Mouse (Mus musculus): ENCODE measurements around the gene Scn2b. TPM values are rescaled to one million over a fixed set of nuclear protein-coding genes. Genes with fewer than 3 reads are reported as not detected.

Scn2b gene
- 2.3 and 5.3 TPM in 2 replicates for polyA plus RNA-seq (2016; fragmentation: Nextera tagmentation; extraction: Ambion mirVana)

DNA sequence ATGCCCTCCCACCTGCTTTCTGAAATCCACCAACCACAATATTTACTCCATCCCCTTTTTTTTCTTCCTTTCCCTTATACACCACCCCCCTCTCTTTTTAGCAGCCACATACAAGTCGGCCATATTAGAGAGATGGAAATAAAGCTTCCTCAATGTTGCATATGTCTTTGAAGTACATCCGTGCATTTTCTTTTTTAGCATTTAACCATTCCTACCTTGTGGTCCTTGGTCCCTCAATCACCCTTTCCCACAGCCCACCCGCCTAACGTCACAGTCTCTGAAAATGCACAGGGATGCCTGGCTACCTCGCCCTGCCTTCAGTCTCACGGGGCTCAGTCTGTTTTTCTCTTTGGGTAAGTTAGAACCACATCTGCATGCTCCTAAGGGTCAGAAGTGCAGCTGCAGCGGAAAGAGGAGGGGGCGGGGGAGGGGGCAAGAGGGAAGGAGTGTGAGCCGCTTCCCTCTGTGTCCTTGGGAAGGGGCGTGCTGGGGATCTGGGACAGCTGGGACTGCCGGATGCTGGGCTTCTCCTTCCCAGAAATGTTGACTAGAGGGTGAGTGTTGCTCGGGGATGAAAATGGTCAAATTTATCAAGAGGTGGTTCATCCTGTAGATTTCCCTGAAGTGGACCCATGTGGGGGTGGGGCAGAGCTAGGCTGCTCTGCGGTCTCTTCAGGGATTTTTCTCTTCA is at the start of gene Scn2b:
Gene Scn2b (plus strand): TSS at position 42 of the 691 bp plus-strand sequence.
- peaks cover 31% of the 10 kb centered on the region for H3K4me1 ChIP-seq

DNA sequence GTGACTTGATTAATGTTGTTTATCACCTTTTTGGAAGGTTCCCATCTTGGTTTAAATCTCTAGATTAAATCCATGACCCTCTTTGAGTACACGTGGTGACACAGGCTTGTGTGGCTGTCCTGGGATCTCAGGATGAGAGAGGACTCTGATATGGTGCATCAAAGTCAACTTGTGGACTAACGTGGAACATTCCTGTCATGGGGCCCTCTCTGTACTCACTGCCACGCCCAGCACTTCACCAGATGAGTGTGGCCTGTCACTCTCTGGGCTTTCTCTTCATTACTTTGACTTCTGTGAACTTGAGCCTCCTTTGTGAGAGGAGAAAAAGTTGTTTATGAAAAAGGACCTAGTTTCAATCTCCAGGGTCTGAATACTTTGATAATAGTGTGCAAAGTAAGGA is 45.8 kb upstream of the Scn2b start:
- Histone ChIP-seq H3K27ac (no peak overlapping the region), H3K27me3 (ENCODE audit: insufficient read depth, poor library complexity, severe bottlenecking) (no peaks in the 10 kb centered on the region), H3K36me3 (no peaks in the 10 kb centered on the region), H3K4me3 (no peak overlapping the region), H3K4me1 (no peaks in the 10 kb centered on the region), H3K9me3 (no peaks in the 10 kb centered on the region)
- no peak for DNase-seq (ENCODE audit: low spot score)
- 44% methylated on average over 3 of the region's 3 CpGs for WGBS

More for the DNA sequence above, at the start of gene Scn2b:
- Histone ChIP-seq H3K36me3 (no peaks in the 10 kb centered on the region), H3K9me3 (no peaks in the 10 kb centered on the region), H3K4me3 (peak within 1 kb of the TSS; percentile 68), H3K27me3 (ENCODE audit: insufficient read depth, poor library complexity, severe bottlenecking) (peaks cover 14% of the 10 kb centered on the region; the same call in 1 of the 2 replicates), H3K27ac (peak within 1 kb of the TSS; percentile 93)
- DNase-seq (ENCODE audit: low spot score) = no peak
- WGBS = 2% methylated on average over 13 of the region's 13 CpGs

DNA sequence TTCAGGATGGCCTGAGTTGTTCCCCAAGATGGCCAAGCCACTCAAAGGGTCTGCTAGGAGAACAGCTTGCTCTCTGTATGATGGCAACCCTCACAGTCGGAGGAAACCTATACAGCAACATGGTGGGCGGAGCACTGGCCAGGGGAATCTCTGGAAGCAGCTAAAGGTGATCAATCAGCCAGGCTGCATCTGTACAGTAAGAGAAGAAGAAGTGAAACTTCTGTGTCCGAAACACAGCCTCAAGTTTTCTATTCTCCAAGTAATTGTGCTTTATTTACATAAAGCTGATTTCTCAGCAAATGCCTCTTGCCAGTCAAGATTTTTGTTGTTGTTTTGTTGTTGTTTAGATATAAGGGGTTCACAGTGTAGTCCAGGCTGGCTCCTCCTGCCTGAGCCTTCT is 39.7 kb upstream of the Scn2b start:
- H3K36me3 ChIP-seq = no peaks in the 10 kb centered on the region
- H3K27ac ChIP-seq = no peak overlapping the region
- 52% methylated on average over 3 of the region's 3 CpGs for WGBS
- no peak overlapping the region for H3K4me3 ChIP-seq
- no peaks in the 10 kb centered on the region for H3K9me3 ChIP-seq
- H3K27me3 ChIP-seq (ENCODE audit: insufficient read depth, poor library complexity, severe bottlenecking) = no peaks in the 10 kb centered on the region; the same call in 1 of the 2 replicates
- DNase-seq (ENCODE audit: low spot score) = no peak
- no peaks in the 10 kb centered on the region for H3K4me1 ChIP-seq

DNA sequence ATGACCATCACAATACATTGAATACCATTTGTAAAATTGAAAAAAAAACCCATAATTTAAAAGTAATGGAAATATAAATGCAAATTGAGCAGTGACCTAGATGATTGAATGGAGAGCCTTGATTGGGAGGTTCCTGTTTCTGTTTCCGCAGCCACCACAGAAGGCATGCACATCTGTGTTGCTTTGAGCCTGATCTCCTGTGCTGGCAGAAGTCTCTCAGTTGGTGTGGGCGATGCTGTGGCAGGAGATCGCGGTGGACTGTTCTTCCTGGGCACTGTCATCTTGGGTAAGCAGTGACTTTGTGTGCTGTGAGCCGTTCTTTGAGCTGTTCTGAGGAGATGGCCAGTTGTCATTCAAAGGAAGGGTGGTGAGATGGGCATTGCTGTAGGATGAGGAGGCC is 38.6 kb upstream of the Scn2b start, which contains the start of gene Jaml:
Gene Jaml (plus strand): TSS at position 173 of the 400 bp plus-strand sequence.
- 87% methylated on average over 5 of the region's 5 CpGs for WGBS
- DNase-seq (ENCODE audit: low spot score) = no peak
- Histone ChIP-seq H3K9me3 (no peaks in the 10 kb centered on the region), H3K4me3 (no peak within 1 kb of the TSS), H3K27me3 (ENCODE audit: insufficient read depth, poor library complexity, severe bottlenecking) (no peaks in the 10 kb centered on the region; the same call in 1 of the 2 replicates), H3K4me1 (no peaks in the 10 kb centered on the region), H3K36me3 (no peaks in the 10 kb centered on the region), H3K27ac (no peak within 1 kb of the TSS)

DNA sequence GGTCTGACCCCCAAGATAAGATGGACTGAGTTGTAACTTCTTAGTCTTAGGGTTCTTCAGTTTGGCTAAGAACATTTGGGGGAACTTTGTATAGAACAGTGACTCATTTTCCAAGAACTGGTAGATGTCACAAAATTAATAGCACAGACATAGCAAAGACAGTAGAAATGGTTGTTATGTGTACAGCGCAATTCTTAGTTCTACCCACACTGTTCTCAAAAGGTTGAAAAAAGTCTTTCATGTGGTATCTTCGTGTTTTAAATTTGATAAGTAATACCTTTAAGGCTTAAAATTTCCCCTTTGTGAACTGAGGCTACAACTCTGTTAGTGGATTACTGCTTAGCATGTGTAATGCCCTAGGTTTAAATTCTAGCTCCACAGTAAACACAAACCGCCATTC is 34.5 kb upstream of the Scn2b start:
- H3K4me3 ChIP-seq = no peak overlapping the region
- no peaks in the 10 kb centered on the region for H3K36me3 ChIP-seq
- H3K9me3 ChIP-seq = no peaks in the 10 kb centered on the region
- WGBS = 86% methylated on average over 3 of the region's 3 CpGs
- H3K4me1 ChIP-seq = no peaks in the 10 kb centered on the region
- DNase-seq (ENCODE audit: low spot score) = no peak
- H3K27ac ChIP-seq = no peak overlapping the region
- peaks cover 19% of the 10 kb centered on the region; the same call in 1 of the 2 replicates for H3K27me3 ChIP-seq (ENCODE audit: insufficient read depth, poor library complexity, severe bottlenecking)

DNA sequence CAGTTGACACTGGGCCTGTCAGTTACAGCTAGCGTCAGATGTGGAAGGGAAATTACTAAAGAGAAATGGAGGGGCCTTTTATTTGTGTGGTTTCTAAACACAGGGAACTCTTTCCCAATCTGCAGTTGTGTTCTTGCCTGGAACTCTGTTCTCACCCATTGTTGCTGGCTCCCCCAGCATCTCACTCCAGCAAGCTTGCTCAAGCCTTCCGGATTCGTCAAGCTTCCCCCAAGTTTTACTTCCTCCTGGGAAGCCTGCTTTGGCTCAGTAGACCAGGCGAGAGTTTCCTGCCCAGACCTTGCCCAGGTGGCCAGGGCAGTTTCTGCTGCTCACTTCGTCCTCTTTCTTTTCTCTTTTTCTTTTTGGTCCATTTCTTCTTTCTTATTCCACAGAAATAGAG is 33.0 kb upstream of the Scn2b start:
- H3K36me3 ChIP-seq = no peaks in the 10 kb centered on the region
- 72% methylated on average over 5 of the region's 5 CpGs for WGBS
- H3K27me3 ChIP-seq (ENCODE audit: insufficient read depth, poor library complexity, severe bottlenecking) = peaks cover 19% of the 10 kb centered on the region; the same call in 1 of the 2 replicates
- H3K4me1 ChIP-seq = no peaks in the 10 kb centered on the region
- H3K4me3 ChIP-seq = no peak overlapping the region
- DNase-seq (ENCODE audit: low spot score) = no peak
- no peak overlapping the region for H3K27ac ChIP-seq
- H3K9me3 ChIP-seq = no peaks in the 10 kb centered on the region

DNA sequence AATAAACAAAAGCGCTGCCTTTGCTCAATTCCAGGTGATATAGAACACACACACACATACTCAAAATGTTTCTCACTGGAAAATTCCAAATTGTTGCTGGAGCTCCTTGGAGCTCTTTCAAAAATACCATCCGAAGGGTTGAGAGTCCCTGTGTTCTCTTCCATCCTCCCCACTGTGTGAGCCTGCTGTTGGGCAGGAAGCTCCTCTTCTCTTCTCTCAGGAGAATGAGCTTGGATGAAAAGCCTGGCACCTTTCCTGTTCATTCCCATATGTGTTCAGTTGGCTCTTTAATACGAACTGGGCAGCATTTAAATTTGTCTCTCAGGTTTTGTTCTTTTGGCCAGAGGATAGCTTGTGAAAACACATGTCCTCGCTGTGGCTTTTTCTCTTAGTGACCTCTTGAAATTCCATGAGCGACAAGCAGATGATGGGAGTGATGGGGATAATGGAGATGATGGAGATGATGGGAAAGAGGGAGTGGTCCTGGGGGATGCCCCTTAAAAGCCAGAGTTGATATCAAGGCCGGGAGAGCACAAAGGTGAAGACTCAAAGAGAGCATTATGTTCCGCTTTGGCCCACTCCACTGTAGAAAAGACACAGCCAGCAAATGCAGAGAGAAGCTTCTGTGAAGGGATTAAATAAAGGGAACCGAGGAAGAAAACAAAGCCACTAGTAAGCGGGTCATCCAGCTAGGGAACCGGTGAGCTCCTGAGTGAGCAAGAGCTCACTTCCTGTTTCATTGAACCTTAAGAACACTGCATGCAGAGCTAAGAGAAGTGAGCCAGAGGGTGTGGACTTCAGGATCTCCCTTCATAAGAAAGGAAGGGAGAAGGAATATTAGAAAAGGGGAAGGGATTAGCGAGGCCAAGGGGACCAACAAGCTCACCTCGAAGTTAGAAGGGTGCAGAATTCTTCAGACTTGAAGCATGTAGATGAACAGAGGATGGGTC is 31.6 kb upstream of the Scn2b start:
- Histone ChIP-seq H3K27me3 (ENCODE audit: insufficient read depth, poor library complexity, severe bottlenecking) (peaks cover 19% of the 10 kb centered on the region; the same call in 1 of the 2 replicates), H3K9me3 (no peaks in the 10 kb centered on the region), H3K4me3 (no peak overlapping the region), H3K36me3 (no peaks in the 10 kb centered on the region), H3K4me1 (no peaks in the 10 kb centered on the region), H3K27ac (no peak overlapping the region)
- WGBS = 72% methylated on average over 12 of the region's 12 CpGs
- no peak for DNase-seq (ENCODE audit: low spot score)

DNA sequence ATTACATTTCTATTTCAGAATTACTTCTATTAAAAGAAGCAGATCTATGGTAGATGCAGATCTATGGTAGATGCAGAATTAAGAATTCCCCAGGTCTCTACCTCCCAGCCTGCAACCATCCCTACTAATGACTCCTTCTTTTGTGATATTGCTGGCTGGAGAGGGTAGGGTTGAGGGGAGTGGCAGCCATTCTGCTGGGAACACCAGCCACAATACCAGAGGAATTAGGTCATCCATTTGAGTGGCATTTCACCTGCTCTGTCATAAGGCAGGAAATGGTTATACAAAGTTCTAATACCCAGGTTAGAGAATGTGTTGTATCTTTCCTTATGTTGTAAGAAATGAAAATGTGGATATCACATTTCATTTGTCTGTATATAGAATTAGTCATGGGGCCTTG is 29.5 kb upstream of the Scn2b start:
- Histone ChIP-seq H3K27ac (no peak overlapping the region), H3K27me3 (ENCODE audit: insufficient read depth, poor library complexity, severe bottlenecking) (peaks cover 19% of the 10 kb centered on the region; the same call in 1 of the 2 replicates)
- no peak for DNase-seq (ENCODE audit: low spot score)

DNA sequence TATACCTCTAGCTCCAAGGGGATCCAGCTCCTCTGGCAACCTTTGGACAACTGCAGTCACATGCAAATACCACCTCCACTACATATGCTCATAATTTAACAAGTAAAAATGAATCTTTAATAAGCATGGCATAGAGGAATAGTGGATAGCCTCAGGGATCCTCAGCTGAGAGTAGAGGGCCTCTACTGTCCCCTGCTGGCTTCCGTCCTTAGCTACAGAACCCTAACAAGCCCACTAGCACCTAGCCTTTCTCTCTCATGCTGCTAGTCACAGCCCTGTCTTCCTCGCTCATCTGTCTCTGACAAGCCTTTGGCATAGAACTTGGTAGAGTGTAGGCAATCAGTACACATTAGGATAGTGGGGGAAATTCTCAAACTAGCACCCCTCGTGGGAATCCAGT is 26.8 kb upstream of the Scn2b start:
- no peak overlapping the region for H3K4me3 ChIP-seq
- peaks cover 15% of the 10 kb centered on the region; the same call in 1 of the 2 replicates for H3K27me3 ChIP-seq (ENCODE audit: insufficient read depth, poor library complexity, severe bottlenecking)
- H3K36me3 ChIP-seq = no peaks in the 10 kb centered on the region
- DNase-seq (ENCODE audit: low spot score) = no peak
- H3K9me3 ChIP-seq = no peaks in the 10 kb centered on the region
- H3K4me1 ChIP-seq = no peaks in the 10 kb centered on the region; the same call in 1 of the 2 replicates
- 68% methylated on average over 3 of the region's 3 CpGs for WGBS
- no peak overlapping the region for H3K27ac ChIP-seq

More for the DNA sequence above, 29.5 kb upstream of the Scn2b start:
- H3K36me3 ChIP-seq = no peaks in the 10 kb centered on the region
- H3K9me3 ChIP-seq = no peaks in the 10 kb centered on the region
- no peak overlapping the region for H3K4me3 ChIP-seq
- no peaks in the 10 kb centered on the region; the same call in 1 of the 2 replicates for H3K4me1 ChIP-seq

DNA sequence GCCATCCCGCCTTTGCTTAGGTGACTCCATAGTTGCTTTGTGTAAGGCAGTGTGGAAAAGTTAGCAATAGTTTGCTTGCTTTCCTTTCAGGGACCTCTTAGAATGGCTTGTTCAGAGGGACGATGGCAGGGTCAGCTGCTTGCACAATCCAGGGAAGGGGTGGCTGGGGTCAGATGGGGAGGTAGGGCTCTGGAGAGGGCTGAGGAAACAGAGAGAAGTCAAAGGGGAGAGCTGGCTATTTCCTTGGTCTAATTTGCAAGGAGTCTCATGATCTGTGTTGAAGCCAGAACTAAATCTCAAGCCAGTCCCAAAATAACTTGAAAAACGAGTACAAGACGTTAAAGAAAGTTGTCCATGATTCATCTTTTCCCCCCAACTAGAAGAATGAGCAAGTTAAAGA is 24.9 kb upstream of the Scn2b start:
- peak overlapping the region; percentile 69 for H3K27ac ChIP-seq
- WGBS = 53% methylated on average over 4 of the region's 4 CpGs
- H3K4me1 ChIP-seq = no peaks in the 10 kb centered on the region; the same call in 1 of the 2 replicates
- H3K4me3 ChIP-seq = no peak overlapping the region
- H3K36me3 ChIP-seq = no peaks in the 10 kb centered on the region
- H3K9me3 ChIP-seq = no peaks in the 10 kb centered on the region
- DNase-seq (ENCODE audit: low spot score) = no peak
- peaks cover 17% of the 10 kb centered on the region for H3K27me3 ChIP-seq (ENCODE audit: insufficient read depth, poor library complexity, severe bottlenecking)

DNA sequence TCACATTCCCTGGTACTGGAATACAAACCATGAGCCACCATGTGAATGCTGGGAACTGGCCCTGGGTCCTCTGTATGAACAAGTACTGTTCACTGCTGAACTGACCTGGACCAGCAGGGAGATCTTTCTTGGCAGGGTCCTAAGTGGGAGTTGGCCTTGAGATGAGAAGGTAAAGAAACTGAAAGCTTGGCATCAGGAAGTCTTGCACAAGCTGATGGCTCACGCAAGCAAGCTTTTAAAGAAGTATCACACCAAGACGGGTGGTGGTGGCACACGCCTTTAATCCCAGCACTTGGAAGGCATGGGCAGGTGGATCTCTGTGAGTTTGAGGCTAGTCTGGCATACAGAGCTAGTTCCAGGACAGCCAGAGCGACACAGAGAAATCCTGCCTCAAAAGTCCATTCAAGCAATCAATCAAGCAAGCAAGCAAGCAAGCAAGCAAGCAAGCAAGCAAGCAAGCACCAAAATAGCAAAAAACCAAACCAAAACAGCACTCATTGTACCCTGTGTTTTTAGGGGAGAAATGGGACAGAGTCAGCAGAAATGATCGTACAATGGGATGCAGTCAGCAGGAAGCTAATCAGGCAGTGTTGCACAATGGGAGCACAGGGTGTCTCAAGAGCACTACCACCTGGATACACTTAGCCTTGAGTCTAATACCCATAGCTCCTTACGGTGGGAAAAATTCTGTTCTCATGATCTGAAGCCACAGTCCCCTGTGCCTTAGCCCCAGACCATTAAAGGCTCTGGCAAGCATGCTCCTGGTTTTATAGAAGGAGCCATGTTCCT is 22.2 kb upstream of the Scn2b start:
- H3K4me1 ChIP-seq = no peaks in the 10 kb centered on the region; the same call in 1 of the 2 replicates
- no peak overlapping the region for H3K27ac ChIP-seq
- no peaks in the 10 kb centered on the region for H3K36me3 ChIP-seq
- no peak for DNase-seq (ENCODE audit: low spot score)
- peaks cover 23% of the 10 kb centered on the region for H3K27me3 ChIP-seq (ENCODE audit: insufficient read depth, poor library complexity, severe bottlenecking)
- no peak overlapping the region for H3K4me3 ChIP-seq
- WGBS = 75% methylated on average over 6 of the region's 6 CpGs
- no peaks in the 10 kb centered on the region for H3K9me3 ChIP-seq

DNA sequence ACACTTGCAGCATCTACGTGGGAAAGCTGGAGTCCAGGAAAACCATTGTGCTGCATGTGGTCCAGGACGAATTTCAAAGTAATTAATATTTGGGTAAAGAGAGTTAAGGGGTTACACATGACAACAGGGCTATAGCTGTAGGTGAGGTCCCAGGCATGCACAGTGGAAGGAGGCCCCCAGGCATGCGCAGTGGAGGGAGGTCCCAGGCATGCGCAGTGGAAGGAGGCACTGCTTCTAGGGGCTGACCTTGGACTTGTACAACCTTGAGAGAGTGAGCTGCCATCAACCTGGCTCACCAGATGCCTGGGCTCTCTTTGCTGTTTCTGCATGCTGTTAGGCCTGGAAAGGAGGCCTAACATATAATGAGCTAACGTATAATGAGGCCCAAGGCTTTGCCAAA is 19.7 kb upstream of the Scn2b start:
- 79% methylated on average over 5 of the region's 5 CpGs for WGBS

More for the DNA sequence above, 19.7 kb upstream of the Scn2b start:
- Histone ChIP-seq H3K4me3 (no peak overlapping the region), H3K9me3 (no peaks in the 10 kb centered on the region), H3K27me3 (ENCODE audit: insufficient read depth, poor library complexity, severe bottlenecking) (peaks cover 23% of the 10 kb centered on the region), H3K4me1 (peaks cover 4% of the 10 kb centered on the region), H3K36me3 (no peaks in the 10 kb centered on the region), H3K27ac (no peak overlapping the region)
- no peak for DNase-seq (ENCODE audit: low spot score)

All from heart, embryonic 10.5 days (tissue).